Mouse (Mus musculus) fibroblast of lung, adult 2 months (primary cell): ENCODE data around the gene Calm1.
A peak's percentile ranks its signal among the peaks of the same experiment; 100 is the strongest.
"Not testable (repeated sequence)": the region's sequence is repeated elsewhere in the genome, so short reads cannot be mapped to it uniquely, and the experiment has no call there.

Experiments
- DNase-seq: peaks from one replicate; pipeline ENCODE4 v3.0.0-alpha.2; 2011; ENCODE audit warnings: low read depth

Calm1 gene

DNA sequence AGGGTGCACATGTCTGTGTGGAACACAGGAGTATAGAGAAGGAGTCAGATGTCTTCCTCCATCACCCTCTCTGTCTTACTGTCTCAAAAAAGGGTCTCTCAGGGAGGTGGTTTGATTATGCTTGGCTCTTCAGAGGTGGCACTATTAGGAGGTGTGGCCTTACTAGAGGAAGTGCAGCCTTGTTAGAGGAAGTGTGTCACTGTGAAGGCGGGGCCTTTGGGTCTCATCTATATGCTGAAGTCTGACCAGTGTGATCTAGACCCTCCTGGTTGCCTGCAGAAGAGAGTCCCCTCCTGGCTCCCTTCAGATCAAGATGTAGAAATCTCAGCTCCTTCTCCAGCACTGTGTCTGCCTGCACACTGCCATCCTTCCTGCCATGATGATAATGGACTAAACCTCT lies 5.1 kb upstream of the Calm1 start:
- DNase-seq = no peak

- no peak for DNase-seq
Observed at GRCm38 (mm10) chr12:100196786-100197185, 2.4 kb upstream of the Calm1 start.

GRCm38 (mm10) chr12:100199891-100200644 lies 833 bp downstream of the Calm1 start:
- no peak for DNase-seq

GRCm38 (mm10) chr12:100200645-100201362 lies 1.6 kb downstream of the Calm1 start:
- no peak for DNase-seq

- DNase-seq = no peak
Observed at GRCm38 (mm10) chr12:100201363-100201711, 2.1 kb downstream of the Calm1 start.

DNA sequence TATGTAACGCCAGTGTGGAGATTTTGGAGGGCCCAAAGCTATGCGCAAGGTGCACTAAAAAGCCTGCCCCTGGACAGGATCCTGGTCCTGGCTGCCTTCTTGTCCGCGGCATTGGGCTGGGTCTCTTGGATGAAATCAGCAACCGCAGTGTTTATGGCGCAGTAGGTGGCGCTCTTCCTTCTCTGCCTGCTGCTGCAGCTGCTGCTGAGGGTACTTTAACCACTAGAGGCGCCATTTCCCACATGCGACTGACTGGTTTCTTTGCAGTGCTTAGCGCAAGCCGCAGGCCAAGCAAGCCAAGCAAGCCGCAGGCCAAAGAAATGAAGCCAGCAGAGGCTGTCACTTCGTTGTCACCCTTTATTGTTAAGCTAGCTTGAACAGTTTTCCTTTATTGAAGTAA lies 2.6 kb downstream of the Calm1 start:
- DNase-seq = peak; percentile 92

DNA sequence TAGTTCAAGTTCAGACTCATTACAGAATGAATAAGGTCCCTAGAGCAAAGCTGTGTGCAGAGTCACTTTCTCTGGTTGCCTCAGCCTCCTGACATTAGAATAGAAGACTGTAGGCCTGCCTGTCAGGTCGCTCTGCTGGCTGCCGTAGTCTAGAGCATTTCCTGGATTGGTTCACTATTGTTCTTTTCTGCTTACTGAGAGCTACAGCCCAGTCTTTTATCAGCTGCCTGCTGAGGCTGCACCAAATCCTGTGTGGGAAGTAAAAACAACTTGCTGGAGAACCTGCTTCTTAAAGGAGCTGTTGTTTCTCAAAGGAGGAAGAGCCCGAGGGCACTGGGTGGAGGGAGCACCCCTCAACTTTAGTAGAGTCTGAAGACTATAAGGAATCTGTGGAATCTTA lies 4.5 kb downstream of the Calm1 start:
- no peak for DNase-seq

DNA sequence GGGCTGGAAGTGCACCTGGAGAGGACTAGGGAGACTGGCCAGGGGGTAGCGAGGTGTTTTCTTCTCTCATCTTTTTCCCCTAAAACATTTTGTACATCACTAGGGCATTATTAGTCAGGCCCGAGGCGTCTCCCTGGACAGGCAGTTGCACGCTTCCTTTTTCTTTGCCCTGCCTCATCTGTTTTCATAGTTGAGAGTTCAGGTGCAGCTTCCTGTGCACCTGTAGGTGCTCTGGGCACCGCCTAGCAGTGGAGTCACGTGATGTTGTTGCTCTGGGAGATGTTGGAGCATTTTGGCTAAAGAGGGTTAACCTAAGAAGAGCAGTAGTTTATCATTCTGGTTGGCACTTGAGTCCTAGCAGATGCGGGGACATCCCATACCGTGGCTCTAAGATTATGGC lies 5.9 kb downstream of the Calm1 start:
- no peak for DNase-seq

DNA sequence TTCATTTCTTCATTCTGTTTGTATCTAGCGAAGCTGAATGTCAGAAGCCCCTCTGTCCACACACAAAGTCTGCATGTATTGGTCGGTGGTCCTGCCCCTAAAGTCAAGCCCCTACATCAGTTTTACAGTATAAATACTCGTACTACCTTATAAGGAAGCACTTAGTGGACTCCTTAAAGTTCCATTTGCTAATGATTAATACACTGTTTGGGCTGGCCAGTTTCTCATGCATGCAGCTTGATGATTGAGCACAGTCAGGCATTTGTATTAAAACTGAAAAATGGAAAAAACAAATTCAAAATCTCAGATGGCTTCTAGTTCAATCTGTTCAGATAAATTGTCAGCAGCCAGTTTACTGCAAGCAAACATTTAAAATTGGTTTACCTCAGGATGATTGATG lies 7.3 kb downstream of the Calm1 start:
- no peak for DNase-seq

DNA sequence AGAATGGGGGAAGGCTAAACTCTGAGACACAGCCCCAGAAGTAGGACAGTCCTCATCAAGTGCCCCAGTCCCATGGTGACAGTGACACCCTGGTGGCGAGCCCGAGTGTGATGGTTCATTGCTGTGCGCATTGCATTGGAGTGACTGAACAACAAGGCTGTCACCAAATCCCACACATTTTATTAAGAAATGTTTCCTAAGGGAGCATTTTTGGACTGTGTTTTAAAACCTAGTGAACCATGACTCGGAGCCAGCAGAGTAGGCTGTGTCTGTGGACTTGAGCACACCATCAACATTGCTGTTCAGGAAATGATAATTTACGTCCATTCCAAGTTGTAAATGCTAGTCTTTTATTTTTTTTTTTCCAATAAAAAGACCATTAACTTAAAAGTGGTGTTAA lies 7.7 kb downstream of the Calm1 start:
- DNase-seq = no peak

GRCm38 (mm10) chr12:100209701-100210478 lies 10.7 kb downstream of the Calm1 start:
- DNase-seq = no peak

GRCm38 (mm10) chr12:100210973-100211372 lies 11.7 kb downstream of the Calm1 start:
- DNase-seq = peak; percentile 83

DNA sequence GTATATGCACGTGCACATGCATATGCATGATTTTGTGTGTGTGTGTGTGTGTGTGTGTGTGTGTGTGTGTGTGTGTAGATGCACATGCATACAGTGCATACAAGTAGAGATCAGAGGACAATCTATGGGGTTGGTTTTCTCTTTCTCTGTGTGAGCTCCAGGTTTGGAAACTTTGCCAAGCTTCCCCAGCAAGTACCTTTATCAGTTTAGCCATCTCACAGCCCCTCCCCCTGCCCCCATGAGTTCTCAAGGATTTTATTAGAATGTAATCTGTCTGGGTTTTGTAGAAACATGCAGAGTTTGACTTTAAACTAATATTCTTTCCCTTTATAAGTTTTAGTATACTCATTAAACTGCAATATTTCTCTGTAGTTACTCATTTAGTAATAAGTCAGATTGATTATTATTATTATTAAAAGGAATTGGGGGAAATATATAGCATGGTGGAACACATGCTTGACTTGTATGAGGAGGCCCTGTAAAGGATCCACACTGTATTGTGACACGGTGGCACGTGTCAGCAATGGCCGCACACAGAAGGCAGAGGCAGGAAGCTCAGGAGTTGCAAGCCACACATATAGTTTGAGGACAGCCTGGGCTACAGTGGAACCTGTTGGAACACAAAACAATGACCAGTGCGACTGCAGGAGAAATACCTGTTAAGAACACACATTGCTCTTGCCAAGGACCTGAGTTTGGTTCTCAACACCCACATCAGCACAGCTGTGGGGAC lies 12.4 kb downstream of the Calm1 start:
- DNase-seq = no peak

DNA sequence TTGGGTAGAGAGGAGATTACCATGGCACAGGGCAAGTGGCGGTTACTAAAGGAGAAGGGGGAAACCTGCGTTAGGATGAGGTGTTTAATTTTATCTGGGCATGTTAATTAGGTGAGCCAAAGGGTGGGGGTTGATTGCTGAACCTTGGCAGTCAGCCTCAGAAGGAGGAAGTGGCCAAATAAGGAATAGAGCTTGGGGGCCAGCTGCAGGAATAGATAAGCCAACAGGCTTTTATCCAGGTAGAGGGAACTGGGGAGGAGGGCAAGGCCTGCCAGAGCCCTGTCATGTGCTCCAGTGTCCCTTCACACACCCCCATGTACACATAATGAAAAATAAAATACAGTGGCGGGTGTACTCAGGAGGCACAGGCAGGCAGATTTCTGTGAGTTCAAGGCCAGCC lies 13.2 kb downstream of the Calm1 start:
- no peak for DNase-seq

DNA sequence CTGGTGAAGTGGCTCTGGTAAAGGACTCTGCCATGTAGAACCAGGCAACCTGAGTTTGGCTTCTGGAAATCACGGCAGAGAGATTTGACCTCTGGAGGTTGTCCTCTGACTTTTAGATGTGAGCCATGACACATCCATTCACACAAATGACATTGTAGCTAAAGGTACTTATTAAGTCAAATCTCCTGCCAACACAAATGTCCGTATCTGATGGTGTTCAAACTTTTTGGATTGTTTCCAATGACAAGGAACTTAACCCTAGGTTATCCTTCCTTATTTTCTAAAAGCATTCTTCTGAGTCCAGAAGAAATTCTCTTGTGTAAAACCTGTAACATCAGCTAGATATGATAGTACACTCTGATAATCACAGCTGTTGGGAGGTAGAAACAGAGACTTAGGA lies 13.9 kb downstream of the Calm1 start:
- DNase-seq = no peak

DNA sequence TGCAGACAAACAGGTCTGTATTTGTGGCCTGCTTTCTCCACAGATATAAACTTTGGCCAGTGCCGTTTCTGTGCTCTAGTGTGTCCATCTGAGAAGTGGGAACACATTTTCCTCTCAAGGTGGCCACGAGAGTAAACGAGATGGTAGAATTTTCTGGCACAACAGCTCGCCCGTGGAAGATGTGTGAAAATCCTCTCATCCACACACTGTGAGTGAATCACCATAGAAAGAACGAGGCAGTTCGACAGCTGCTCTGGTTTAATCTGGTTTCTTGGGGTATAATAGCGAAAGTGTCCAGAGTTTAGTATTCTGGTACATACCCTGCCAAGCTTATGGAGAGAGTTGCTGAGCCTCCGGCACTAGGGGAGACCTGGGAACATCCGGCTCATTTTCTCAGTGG lies 14.9 kb downstream of the Calm1 start:
- DNase-seq = no peak

GRCm38 (mm10) chr12:100214738-100215137 lies 15.5 kb downstream of the Calm1 start:
- DNase-seq = peak; percentile 27

DNA sequence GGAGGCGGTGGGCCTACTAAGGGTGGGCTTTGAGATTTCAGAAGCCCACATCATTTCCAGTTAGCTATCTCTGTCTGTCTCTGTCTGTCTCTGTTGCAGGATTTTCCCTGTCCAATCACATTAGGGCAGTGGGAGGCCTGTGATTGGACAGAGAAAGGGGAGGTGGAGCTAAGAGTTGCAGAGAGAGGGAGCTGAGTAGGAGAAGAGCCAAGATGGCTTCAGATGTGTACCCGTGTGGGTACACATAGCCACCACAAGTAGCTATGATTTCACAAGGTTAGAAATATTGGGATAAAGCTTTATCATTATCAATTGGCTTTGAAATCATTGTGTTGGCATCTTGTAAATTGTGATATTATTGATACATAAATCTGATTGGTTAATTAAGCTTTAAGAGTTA lies 17.9 kb downstream of the Calm1 start:
- not testable (repeated sequence) for DNase-seq

GRCm38 (mm10) chr12:100220012-100220411 lies 20.8 kb downstream of the Calm1 start:
- no peak for DNase-seq

- no peak for DNase-seq
Observed at GRCm38 (mm10) chr12:100221608-100222321, 22.5 kb downstream of the Calm1 start.

- no peak for DNase-seq
Observed at GRCm38 (mm10) chr12:100222322-100222993, 23.2 kb downstream of the Calm1 start.
